Mouse (Mus musculus) embryonic facial prominence, embryonic 12.5 days (tissue): ENCODE data around the gene Serpina3g. TPM values are rescaled to one million over a fixed set of nuclear protein-coding genes. Genes with fewer than 3 reads are reported as not detected.

ENCODE experiments used
- ATAC-seq: fragments of 200-750 bp; cut with Nextera tagmentation; 2 replicates; pipeline ENCODE4 v1.8.0; 2017; ENCODE audit not compliant: insufficient number of reproducible peaks, insufficient read depth, low FRiP score, low TSS enrichment
- H3K27ac ChIP-seq: fragments of 300-500 bp; sonication (generic); 2 replicates; pipeline ENCODE4 v1.5.1; 2016; ENCODE audit warnings: mild to moderate bottlenecking
- H3K27me3 ChIP-seq: fragments of 300-500 bp; sonication (generic); 2 replicates; pipeline ENCODE4 v1.6.1; 2016; ENCODE audit warnings: mild to moderate bottlenecking, moderate library complexity
- H3K36me3 ChIP-seq: fragments of 300-500 bp; sonication (generic); 2 replicates; pipeline ENCODE4 v1.6.1; 2016; ENCODE audit warnings: mild to moderate bottlenecking
- H3K4me1 ChIP-seq: fragments of 300-500 bp; sonication (generic); 2 replicates; pipeline ENCODE4 v1.6.1; 2016
- H3K4me2 ChIP-seq: fragments of 300-500 bp; sonication (generic); replicated peaks from 2 replicates; pipeline ENCODE4 v1.6.1; 2016; ENCODE audit warnings: mild to moderate bottlenecking, moderate library complexity
- H3K4me3 ChIP-seq: fragments of 300-500 bp; sonication (generic); 2 replicates; pipeline ENCODE4 v1.5.1; 2016; ENCODE audit warnings: mild to moderate bottlenecking
- H3K9ac ChIP-seq: fragments of 300-500 bp; sonication (generic); 2 replicates; pipeline ENCODE4 v1.6.1; 2016; ENCODE audit warnings: mild to moderate bottlenecking, moderate library complexity
- H3K9me3 ChIP-seq: fragments of 300-500 bp; sonication (generic); 2 replicates; pipeline ENCODE4 v1.6.1; 2016; ENCODE audit warnings: mild to moderate bottlenecking, moderate library complexity
- WGBS: fragments of 180-500 bp; shearing (Covaris S2); methylation state at CpG from one replicate; pipeline ENCODE4 v1.1.7; 2016; 5-methylcytosine and 5-hydroxymethylcytosine counted together
- polyA plus RNA-seq: library from polyadenylated mRNA; unstranded; fragments of >200 nt; fragmentation: Nextera tagmentation; extraction: Ambion mirVana; gene quantifications from 2 replicates; pipeline ENCODE4 v1.2.1, GENCODE M21; 2016

The Serpina3g gene
- polyA plus RNA-seq, 1 experiment from 2014 or later, result 1.2 TPM

GRCm38 (mm10) chr12:104288336-104288735, 52.3 kb downstream of the Serpina3g start:
- no peak for ATAC-seq
- no peak overlapping the region for H3K4me2 ChIP-seq

GRCm38 (mm10) chr12:104289872-104290271, 53.8 kb downstream of the Serpina3g start:
- no peak overlapping the region for H3K4me3 ChIP-seq
- H3K9ac ChIP-seq, result no peak overlapping the region
- 44% methylated on average over 4 of the region's 4 CpGs for WGBS
- no peak overlapping the region for H3K27ac ChIP-seq
- H3K36me3 ChIP-seq, result no peaks in the 10 kb centered on the region
- H3K4me2 ChIP-seq, result no peak overlapping the region
- H3K9me3 ChIP-seq, result no peaks in the 10 kb centered on the region
- H3K4me1 ChIP-seq, result no peaks in the 10 kb centered on the region
- H3K27me3 ChIP-seq, result no peaks in the 10 kb centered on the region
- ATAC-seq, result no peak

More at GRCm38 (mm10) chr12:104288336-104288735, 52.3 kb downstream of the Serpina3g start:
- Histone ChIP-seq H3K27me3 (no peaks in the 10 kb centered on the region), H3K4me3 (no peak overlapping the region), H3K9ac (no peak overlapping the region), H3K4me1 (no peaks in the 10 kb centered on the region), H3K27ac (no peak overlapping the region), H3K9me3 (0 out of 2 replicates have a peak, but pooled peaks cover 1% of the 10 kb centered on the region), H3K36me3 (no peaks in the 10 kb centered on the region)

Other genes starting within 250 kb of the Serpina3g start
- gene Serpina11, start 246.3 kb upstream of the Serpina3g start, polyA plus RNA-seq, result not detected in 2 replicates
- 0.22 TPM in 1 of 2 replicates, not detected in the other for gene Serpina9, start 222.5 kb upstream of the Serpina3g start, polyA plus RNA-seq
- gene Serpina12, start 191.8 kb upstream of the Serpina3g start, polyA plus RNA-seq, result not detected in 2 replicates
- not detected in 2 replicates for gene Serpina5, start 135.1 kb upstream of the Serpina3g start, polyA plus RNA-seq
- gene Serpina3a, start 123.5 kb upstream of the Serpina3g start, polyA plus RNA-seq, result not detected in 2 replicates
- gene Serpina3b, start 108.2 kb upstream of the Serpina3g start, polyA plus RNA-seq, result not detected in 2 replicates
- gene Serpina3c, start 82.4 kb upstream of the Serpina3g start, polyA plus RNA-seq, result not detected in 2 replicates
- gene Serpina3f, start 21.7 kb upstream of the Serpina3g start, polyA plus RNA-seq, result 0.08 and 0.14 TPM in 2 replicates
- gene Serpina3i, start 26.9 kb downstream of the Serpina3g start, polyA plus RNA-seq, result 0.13 TPM in 1 of 2 replicates, not detected in the other
- not detected in 2 replicates for gene Serpina3j, start 78.3 kb downstream of the Serpina3g start, polyA plus RNA-seq
- gene Serpina3k, start 102.2 kb downstream of the Serpina3g start, polyA plus RNA-seq, result not detected in 2 replicates
- gene Serpina3m, start 102.2 kb downstream of the Serpina3g start, polyA plus RNA-seq, result not detected in 2 replicates
- gene Serpina3n, start 170.5 kb downstream of the Serpina3g start, polyA plus RNA-seq, result 0.18 TPM in 1 of 2 replicates, not detected in the other
- gene Gsc, start 237.1 kb downstream of the Serpina3g start, polyA plus RNA-seq, result 47.2 and 64.8 TPM in 2 replicates